Mouse (Mus musculus): ENCODE measurements around the gene Cenpb. TPM values are rescaled to one million over a fixed set of nuclear protein-coding genes. Genes with fewer than 3 reads are reported as not detected.

Cenpb gene
- total RNA-seq, 1 experiment = 38.5 TPM

GRCm38 (mm10) chr2:131143007-131143780, 36.7 kb downstream of the Cenpb start:
- Histone ChIP-seq H3K4me3 (ENCODE audit: insufficient read depth in 1 of 2, low read depth in 1 of 2, low read length in 2 of 2, poor library complexity in 1 of 2, severe bottlenecking in 1 of 2) (peak overlapping the region; percentile 2 to 29; a peak in 3 of 4 replicates), H3K9me3 (ENCODE audit: control insufficient read depth, insufficient read depth, low read depth, low read length) (no peaks in the 10 kb centered on the region), H3K4me1 (ENCODE audit: control insufficient read depth in 2 of 2, insufficient read depth in 2 of 2, low read length in 2 of 2, poor library complexity in 1 of 2) (peaks cover 0 to 13% of the 10 kb centered on the region in 2 experiments; a peak in 1 of 4 replicates), H3K27ac (ENCODE audit: insufficient read depth, low read depth, low read length, poor library complexity, severe bottlenecking) (no peak overlapping the region), H3K36me3 (ENCODE audit: control insufficient read depth, insufficient read depth, low read length, poor library complexity, severe bottlenecking) (peaks cover 24% of the 10 kb centered on the region), H3K9ac (ENCODE audit: insufficient read depth, low read depth, low read length, poor library complexity, severe bottlenecking) (0 out of 2 replicates have a peak overlapping the region, but pooled peaks have one; percentile 4)
- no peak for TF ChIP-seq ZC3H11A (IDR thresholded peaks at IDR 0.05; ENCODE audit: borderline replicate concordance, low read depth, low read length)
- no peak for TF ChIP-seq HCFC1 (IDR thresholded peaks at IDR 0.05; ENCODE audit: borderline replicate concordance, insufficient read depth, low read length)
- TF ChIP-seq ZNF384 (IDR thresholded peaks at IDR 0.05; ENCODE audit: low read depth, low read length) = no peak
- DNase-seq (ENCODE audit: low read depth, low spot score) = no peak
- in situ Hi-C loops (cut with MboI; ENCODE audit: low sequenced_read_pairs in 2 of 2, unreplicated experiment in 2 of 2) = no loop called here

GRCm38 (mm10) chr2:131142592-131142991, 37.3 kb downstream of the Cenpb start:
- Histone ChIP-seq H3K36me3 (ENCODE audit: control insufficient read depth, insufficient read depth, low read length, poor library complexity, severe bottlenecking) (peaks cover 18% of the 10 kb centered on the region), H3K9me3 (ENCODE audit: control insufficient read depth, insufficient read depth, low read depth, low read length) (no peaks in the 10 kb centered on the region), H3K4me1 (ENCODE audit: control insufficient read depth in 2 of 2, insufficient read depth in 2 of 2, low read length in 2 of 2, poor library complexity in 1 of 2) (peaks cover 0 to 13% of the 10 kb centered on the region in 2 experiments; a peak in 1 of 4 replicates), H3K9ac (ENCODE audit: insufficient read depth, low read depth, low read length, poor library complexity, severe bottlenecking) (0 out of 2 replicates have a peak overlapping the region, but pooled peaks have one; percentile 4), H3K4me3 (ENCODE audit: insufficient read depth in 1 of 2, low read depth in 1 of 2, low read length in 2 of 2, poor library complexity in 1 of 2, severe bottlenecking in 1 of 2) (peak overlapping the region; percentile 2 to 29; a peak in 3 of 4 replicates), H3K27ac (ENCODE audit: insufficient read depth, low read depth, low read length, poor library complexity, severe bottlenecking) (no peak overlapping the region)
- in situ Hi-C loops (cut with MboI; ENCODE audit: low sequenced_read_pairs in 2 of 2, unreplicated experiment in 2 of 2) = no loop called here
- DNase-seq (ENCODE audit: low read depth, low spot score) = peak; percentile 89
- TF ChIP-seq HCFC1 (IDR thresholded peaks at IDR 0.05; ENCODE audit: borderline replicate concordance, insufficient read depth, low read length) (0 out of 2 replicates have a peak, but pooled peaks have one; percentile 51), CHD2 (IDR thresholded peaks at IDR 0.05; ENCODE audit: low read depth, low read length) (no peak), ZC3H11A (IDR thresholded peaks at IDR 0.05; ENCODE audit: borderline replicate concordance, low read depth, low read length) (0 out of 2 replicates have a peak, but pooled peaks have one; percentile 14)

- H3K4me3 ChIP-seq (ENCODE audit: insufficient read depth in 1 of 2, low read depth in 1 of 2, low read length in 2 of 2, poor library complexity in 1 of 2, severe bottlenecking in 1 of 2) = no peak overlapping the region
- in situ Hi-C loops (cut with MboI; ENCODE audit: low sequenced_read_pairs in 2 of 2, unreplicated experiment in 2 of 2) = no loop called here
- peaks cover 0 to 11% of the 10 kb centered on the region in 2 experiments; a peak in 1 of 4 replicates for H3K4me1 ChIP-seq (ENCODE audit: control insufficient read depth in 2 of 2, insufficient read depth in 2 of 2, low read length in 2 of 2, poor library complexity in 1 of 2)
- TF ChIP-seq MAFK (IDR thresholded peaks at IDR 0.05; ENCODE audit: insufficient read depth, low read depth, low read length) (no peak), CHD2 (IDR thresholded peaks at IDR 0.05; ENCODE audit: low read depth, low read length) (no peak), ZNF384 (IDR thresholded peaks at IDR 0.05; ENCODE audit: low read depth, low read length) (no peak), HCFC1 (IDR thresholded peaks at IDR 0.05; ENCODE audit: borderline replicate concordance, insufficient read depth, low read length) (no peak), ZC3H11A (IDR thresholded peaks at IDR 0.05; ENCODE audit: borderline replicate concordance, low read depth, low read length) (no peak)
- DNase-seq (ENCODE audit: low read depth, low spot score) = no peak
- no peak overlapping the region for H3K9ac ChIP-seq (ENCODE audit: insufficient read depth, low read depth, low read length, poor library complexity, severe bottlenecking)
- H3K27ac ChIP-seq (ENCODE audit: insufficient read depth, low read depth, low read length, poor library complexity, severe bottlenecking) = no peak overlapping the region
- no peaks in the 10 kb centered on the region for H3K9me3 ChIP-seq (ENCODE audit: control insufficient read depth, insufficient read depth, low read depth, low read length)
- H3K36me3 ChIP-seq (ENCODE audit: control insufficient read depth, insufficient read depth, low read length, poor library complexity, severe bottlenecking) = peaks cover 8% of the 10 kb centered on the region
Measured at GRCm38 (mm10) chr2:131141336-131141986, 38.4 kb downstream of the Cenpb start.

GRCm38 (mm10) chr2:131140533-131140905, 39.3 kb downstream of the Cenpb start:
- in situ Hi-C loops (cut with MboI; ENCODE audit: low sequenced_read_pairs in 2 of 2, unreplicated experiment in 2 of 2) = no loop called here

More at GRCm38 (mm10) chr2:131140533-131140905, 39.3 kb downstream of the Cenpb start:
- no peak for TF ChIP-seq ZC3H11A (IDR thresholded peaks at IDR 0.05; ENCODE audit: borderline replicate concordance, low read depth, low read length)
- no peak for TF ChIP-seq MAFK (IDR thresholded peaks at IDR 0.05; ENCODE audit: insufficient read depth, low read depth, low read length)
- no peak for TF ChIP-seq ZNF384 (IDR thresholded peaks at IDR 0.05; ENCODE audit: low read depth, low read length)
- no peak for TF ChIP-seq CHD2 (IDR thresholded peaks at IDR 0.05; ENCODE audit: low read depth, low read length)
- no peak for TF ChIP-seq HCFC1 (IDR thresholded peaks at IDR 0.05; ENCODE audit: borderline replicate concordance, insufficient read depth, low read length)
- Histone ChIP-seq H3K36me3 (ENCODE audit: control insufficient read depth, insufficient read depth, low read length, poor library complexity, severe bottlenecking) (peaks cover 3% of the 10 kb centered on the region; the same call in 1 of the 2 replicates), H3K9ac (ENCODE audit: insufficient read depth, low read depth, low read length, poor library complexity, severe bottlenecking) (no peak overlapping the region), H3K27ac (ENCODE audit: insufficient read depth, low read depth, low read length, poor library complexity, severe bottlenecking) (no peak overlapping the region), H3K4me3 (ENCODE audit: insufficient read depth in 1 of 2, low read depth in 1 of 2, low read length in 2 of 2, poor library complexity in 1 of 2, severe bottlenecking in 1 of 2) (no peak overlapping the region), H3K9me3 (ENCODE audit: control insufficient read depth, insufficient read depth, low read depth, low read length) (no peaks in the 10 kb centered on the region), H3K4me1 (ENCODE audit: control insufficient read depth in 2 of 2, insufficient read depth in 2 of 2, low read length in 2 of 2, poor library complexity in 1 of 2) (peaks cover 0 to 10% of the 10 kb centered on the region in 2 experiments; a peak in 1 of 4 replicates)
- no peak for DNase-seq (ENCODE audit: low read depth, low spot score)

Data from ES-E14 (cell line).